Comparison of ENCODE assay signal across 30 mouse cellular contexts in the genomic region with DNA sequence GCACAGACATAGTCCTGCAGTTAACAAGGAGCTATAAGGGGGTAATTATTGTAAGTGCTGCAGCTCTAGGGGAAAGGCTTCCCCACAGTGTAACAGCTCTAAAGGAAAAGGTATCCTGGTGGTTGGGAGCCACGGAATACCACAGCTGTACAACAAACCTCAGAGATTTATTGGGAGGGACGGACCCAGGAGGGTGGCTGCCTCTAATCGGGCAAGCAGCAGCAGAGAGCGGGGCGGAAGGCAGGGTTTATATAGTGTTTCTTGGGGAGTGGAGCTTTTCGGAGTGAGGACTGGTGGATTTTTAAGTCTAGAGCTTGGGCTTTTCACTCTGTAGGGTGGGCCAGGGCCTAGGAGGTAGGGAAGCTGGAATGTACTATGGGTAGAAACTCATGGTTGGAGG. TPM values are rescaled to one million over a fixed set of nuclear protein-coding genes. Genes with fewer than 3 reads are reported as not detected.
A peak's percentile ranks its signal among the peaks of the same experiment; 100 is the strongest.
DNase-seq lines count a peak whose midpoint lies in the region; ATAC-seq lines count a peak whose summit lies in the region.
"Had no signal": no experiment of that assay in that cellular context is flagged by ENCODE, and none has a peak within 500 bp of the region (broad histone marks: within the 10 kb centered on the region; RNA-seq: fewer than 3 reads in every experiment).

No protein-coding gene starts in this region.

- 88% methylated on average over 6 of the region's 6 CpGs for WGBS in hindbrain, embryonic 15.5 days
- WGBS in hindbrain, embryonic 13.5 days = 87% methylated on average over 6 of the region's 6 CpGs
- 91% methylated on average over 6 of the region's 6 CpGs for WGBS in midbrain, embryonic 14.5 days
- 90% methylated on average over 6 of the region's 6 CpGs for WGBS in midbrain, embryonic 11.5 days
- 14% methylated on average over 6 of the region's 6 CpGs for WGBS in limb, embryonic 11.5 days

- H3K9me3 ChIP-seq in hindbrain, embryonic 15.5 days = no peaks in the 10 kb centered on the region
- no peaks in the 10 kb centered on the region for H3K9me3 ChIP-seq in hindbrain, embryonic 13.5 days
- no peaks in the 10 kb centered on the region for H3K9me3 ChIP-seq in midbrain, embryonic 14.5 days (ENCODE audit: control insufficient read depth, low read length)
- H3K9me3 ChIP-seq in midbrain, embryonic 11.5 days (ENCODE audit: control insufficient read depth, low read length) = no peaks in the 10 kb centered on the region
- no peaks in the 10 kb centered on the region for H3K9me3 ChIP-seq in limb, embryonic 11.5 days (ENCODE audit: control insufficient read depth, low read length)
- H3K9me3 ChIP-seq: embryonic facial prominence, embryonic 10.5 days; embryonic facial prominence, embryonic 15.5 days; forebrain, embryonic 13.5 days; hindbrain, embryonic 10.5 days; midbrain, embryonic 13.5 days had no signal

- DNase-seq in midbrain, embryonic 14.5 days = no peak
- DNase-seq in midbrain, embryonic 11.5 days (ENCODE audit: low spot score, missing footprints) = no peak
- DNase-seq in limb, embryonic 11.5 days (ENCODE audit: low spot score) = peak; percentile 68
- DNase-seq in liver = no peak
- DNase-seq in gastrocnemius, postnatal 25 days = no peak
- DNase-seq: adrenal gland, postnatal 10 days; cerebellum, adult 8-10 months; cerebellum, postnatal 25 days; gastrocnemius, adult 2 months; heart, postnatal 14 days; kidney, adult 11 months; layer of hippocampus, postnatal 36 days; left cerebral cortex, postnatal 4 days; lung, embryonic 14.5 days; lung, postnatal 14 days; right cerebral cortex, adult 18-20 months; spleen, adult 18-20 months; thymus, adult 2 months; thymus, postnatal 36 days had no signal

- no peak overlapping the region for H3K27ac ChIP-seq in hindbrain, embryonic 15.5 days (replicated peaks)
- no peak overlapping the region for H3K27ac ChIP-seq in hindbrain, embryonic 13.5 days
- H3K27ac ChIP-seq in midbrain, embryonic 14.5 days (replicated peaks; ENCODE audit: low read depth, low read length) = no peak overlapping the region
- H3K27ac ChIP-seq in midbrain, embryonic 11.5 days (ENCODE audit: low read depth, low read length) = no peak overlapping the region
- H3K27ac ChIP-seq in limb, embryonic 11.5 days (replicated peaks; ENCODE audit: low read depth, low read length) = peak overlapping the region; percentile 63; the same call in 1 of the 2 replicates
- H3K27ac ChIP-seq: embryonic facial prominence, embryonic 10.5 days; embryonic facial prominence, embryonic 15.5 days; forebrain, embryonic 13.5 days; gastrocnemius, adult 2 months; hindbrain, embryonic 10.5 days; hindbrain, postnatal 0 days; kidney, postnatal 0 days; liver, embryonic 14.5 days; midbrain, embryonic 13.5 days had no signal

- H3K27me3 ChIP-seq in hindbrain, embryonic 15.5 days = no peaks in the 10 kb centered on the region
- H3K27me3 ChIP-seq in hindbrain, embryonic 13.5 days = no peaks in the 10 kb centered on the region
- H3K27me3 ChIP-seq in midbrain, embryonic 14.5 days (ENCODE audit: control insufficient read depth, insufficient read depth, low read length) = no peaks in the 10 kb centered on the region
- H3K27me3 ChIP-seq in midbrain, embryonic 11.5 days (ENCODE audit: control insufficient read depth, insufficient read depth, low read length) = no peaks in the 10 kb centered on the region
- H3K27me3 ChIP-seq in limb, embryonic 11.5 days (ENCODE audit: control insufficient read depth, insufficient read depth, low read length) = no peaks in the 10 kb centered on the region
- H3K27me3 ChIP-seq: embryonic facial prominence, embryonic 15.5 days; forebrain, embryonic 13.5 days; midbrain, embryonic 13.5 days; Patski had no signal

- H3K36me3 ChIP-seq in hindbrain, embryonic 15.5 days = no peaks in the 10 kb centered on the region
- H3K36me3 ChIP-seq in hindbrain, embryonic 13.5 days = no peaks in the 10 kb centered on the region
- no peaks in the 10 kb centered on the region for H3K36me3 ChIP-seq in midbrain, embryonic 14.5 days (ENCODE audit: control insufficient read depth, insufficient read depth, low read length)
- H3K36me3 ChIP-seq in midbrain, embryonic 11.5 days (ENCODE audit: control insufficient read depth, insufficient read depth, low read length) = no peaks in the 10 kb centered on the region
- H3K36me3 ChIP-seq in limb, embryonic 11.5 days (ENCODE audit: control insufficient read depth, insufficient read depth, low read length) = no peaks in the 10 kb centered on the region
- H3K36me3 ChIP-seq: embryonic facial prominence, embryonic 15.5 days; hindbrain, embryonic 10.5 days; midbrain, embryonic 13.5 days had no signal

- no peak overlapping the region for H3K4me3 ChIP-seq in hindbrain, embryonic 15.5 days
- H3K4me3 ChIP-seq in hindbrain, embryonic 13.5 days = no peak overlapping the region
- H3K4me3 ChIP-seq in midbrain, embryonic 14.5 days (replicated peaks; ENCODE audit: low read depth, low read length) = no peak overlapping the region
- H3K4me3 ChIP-seq in midbrain, embryonic 11.5 days (ENCODE audit: low read depth, low read length) = no peak overlapping the region
- H3K4me3 ChIP-seq in limb, embryonic 11.5 days (ENCODE audit: low read depth, low read length) = no peak overlapping the region
- H3K4me3 ChIP-seq: embryonic facial prominence, embryonic 10.5 days; embryonic facial prominence, embryonic 15.5 days; forebrain, embryonic 13.5 days; gastrocnemius, adult 2 months; hindbrain, embryonic 10.5 days; midbrain, embryonic 13.5 days had no signal

- ATAC-seq in hindbrain, embryonic 15.5 days (ENCODE audit: low FRiP score, low read depth) = 0 out of 2 replicates have a peak, but pooled peaks have one; percentile 8
- no peak for ATAC-seq in hindbrain, embryonic 13.5 days (ENCODE audit: low FRiP score)
- ATAC-seq in midbrain, embryonic 14.5 days (ENCODE audit: low FRiP score, low TSS enrichment) = peak; percentile 24; the same call in 1 of the 2 replicates
- no peak for ATAC-seq in midbrain, embryonic 11.5 days (ENCODE audit: low FRiP score)
- ATAC-seq in limb, embryonic 11.5 days (ENCODE audit: insufficient number of reproducible peaks, low FRiP score, low TSS enrichment, low read depth) = peak; percentile 85
- ATAC-seq: forebrain, embryonic 13.5 days; hindbrain, postnatal 0 days; Patski had no signal

- no peaks in the 10 kb centered on the region for H3K4me1 ChIP-seq in hindbrain, embryonic 15.5 days (replicated peaks)
- no peaks in the 10 kb centered on the region for H3K4me1 ChIP-seq in hindbrain, embryonic 13.5 days (replicated peaks)
- no peaks in the 10 kb centered on the region for H3K4me1 ChIP-seq in midbrain, embryonic 14.5 days (ENCODE audit: control insufficient read depth, insufficient read depth, low read length)
- no peaks in the 10 kb centered on the region for H3K4me1 ChIP-seq in midbrain, embryonic 11.5 days (ENCODE audit: control insufficient read depth, insufficient read depth, low read length)
- H3K4me1 ChIP-seq in limb, embryonic 11.5 days (ENCODE audit: control insufficient read depth, insufficient read depth, low read length) = 0 out of 2 replicates have a peak, but pooled peaks cover 3% of the 10 kb centered on the region
- H3K4me1 ChIP-seq: embryonic facial prominence, embryonic 10.5 days; embryonic facial prominence, embryonic 15.5 days; forebrain, embryonic 13.5 days; hindbrain, embryonic 10.5 days; midbrain, embryonic 13.5 days had no signal

- H3K9ac ChIP-seq in hindbrain, embryonic 15.5 days = no peak overlapping the region
- H3K9ac ChIP-seq in hindbrain, embryonic 13.5 days = no peak overlapping the region
- no peak overlapping the region for H3K9ac ChIP-seq in midbrain, embryonic 14.5 days (replicated peaks; ENCODE audit: low read length)
- no peak overlapping the region for H3K9ac ChIP-seq in midbrain, embryonic 11.5 days (ENCODE audit: low read length)
- no peak overlapping the region for H3K9ac ChIP-seq in limb, embryonic 11.5 days (ENCODE audit: low read length)
- H3K9ac ChIP-seq: embryonic facial prominence, embryonic 15.5 days; forebrain, embryonic 13.5 days; liver, embryonic 14.5 days; lung, embryonic 14.5 days; midbrain, embryonic 13.5 days had no signal

- H3K4me2 ChIP-seq in hindbrain, embryonic 15.5 days = no peak overlapping the region
- no peak overlapping the region for H3K4me2 ChIP-seq in hindbrain, embryonic 13.5 days
- no peak overlapping the region for H3K4me2 ChIP-seq in midbrain, embryonic 14.5 days (ENCODE audit: low read length)
- no peak overlapping the region for H3K4me2 ChIP-seq in midbrain, embryonic 11.5 days
- H3K4me2 ChIP-seq in limb, embryonic 11.5 days (ENCODE audit: low read depth, severe bottlenecking) = no peak overlapping the region
- H3K4me2 ChIP-seq: embryonic facial prominence, embryonic 15.5 days; forebrain, embryonic 13.5 days; lung, embryonic 14.5 days; midbrain, embryonic 13.5 days had no signal

RNA-seq across cellular contexts. Expression of gene Ccdc59, which starts 39.7 kb away (rescaled TPM):
- polyA plus RNA-seq in hindbrain, embryonic 15.5 days (2015; fragmentation: Nextera tagmentation; extraction: Ambion mirVana) = 38.2 and 38.9 TPM in 2 replicates
- polyA plus RNA-seq in hindbrain, embryonic 13.5 days (2015; fragmentation: Nextera tagmentation; extraction: Ambion mirVana) = 48.1 and 50.2 TPM in 2 replicates
- polyA plus RNA-seq in midbrain, embryonic 14.5 days (2014; fragmentation: Nextera tagmentation; extraction: Ambion mirVana) = 43.9 and 50.0 TPM in 2 replicates
- 55.3 and 62.6 TPM in 2 replicates for polyA plus RNA-seq in midbrain, embryonic 11.5 days (2014; fragmentation: Nextera tagmentation; extraction: Ambion mirVana)
- polyA plus RNA-seq in limb, embryonic 11.5 days (2014; fragmentation: Nextera tagmentation; extraction: Ambion mirVana) = 55.8 and 63.8 TPM in 2 replicates
- 1 to 10 TPM; 7.7 to 7.8 TPM for total RNA-seq in gastrocnemius, postnatal 25 days (2021)

RNA-seq across cellular contexts. Expression of gene Mettl25, which starts 40.0 kb away (rescaled TPM):
- polyA plus RNA-seq in hindbrain, embryonic 15.5 days (2015; fragmentation: Nextera tagmentation; extraction: Ambion mirVana) = 13.5 and 14.4 TPM in 2 replicates
- polyA plus RNA-seq in hindbrain, embryonic 13.5 days (2015; fragmentation: Nextera tagmentation; extraction: Ambion mirVana) = 14.4 and 14.5 TPM in 2 replicates
- polyA plus RNA-seq in midbrain, embryonic 14.5 days (2014; fragmentation: Nextera tagmentation; extraction: Ambion mirVana) = 15.3 and 18.9 TPM in 2 replicates
- 14.4 and 15.8 TPM in 2 replicates for polyA plus RNA-seq in midbrain, embryonic 11.5 days (2014; fragmentation: Nextera tagmentation; extraction: Ambion mirVana)
- 13.3 and 15.0 TPM in 2 replicates for polyA plus RNA-seq in limb, embryonic 11.5 days (2014; fragmentation: Nextera tagmentation; extraction: Ambion mirVana)
- total RNA-seq in gastrocnemius, postnatal 25 days (2021) = 1 to 10 TPM; 2.9 to 3.0 TPM

Comparison
In these comparisons a context has a peak if more than half of its experiments do, and no peak if none do; other contexts are left out.
1. ATAC-seq: peak in hindbrain, embryonic 15.5 days (single experiment), midbrain, embryonic 14.5 days (single experiment) and limb, embryonic 11.5 days (single experiment); none in hindbrain, embryonic 13.5 days (single experiment) and midbrain, embryonic 11.5 days (single experiment).